Mouse (Mus musculus) brain, embryonic 14.5 days (tissue): ENCODE measurements around the gene Mospd3. TPM values are rescaled to one million over a fixed set of nuclear protein-coding genes. Genes with fewer than 3 reads are reported as not detected.

Experiments
- DNase-seq: peaks from one replicate; pipeline ENCODE4 v3.0.0-alpha.2; 2011; ENCODE audit warnings: low read depth
- CTCF ChIP-seq: fragments of 200-500 bp; IDR thresholded peaks from 2 replicates; pipeline ENCODE4 v1.5.1; 2012; ENCODE audit warnings: inconsistent platforms, mild to moderate bottlenecking, moderate library complexity, borderline replicate concordance; ENCODE audit not compliant: insufficient read depth, insufficient read length; ENCODE audit errors: extremely low read depth
- POLR2A ChIP-seq: fragments of 200-500 bp; IDR thresholded peaks from 2 replicates; pipeline ENCODE4 v1.6.1; 2012; ENCODE audit warnings: mild to moderate bottlenecking, inconsistent platforms, borderline replicate concordance; ENCODE audit not compliant: poor library complexity, insufficient read depth, insufficient read length, severe bottlenecking; ENCODE audit errors: extremely low read depth
- polyA plus RNA-seq: library from polyadenylated mRNA; depleted of rRNA; stranded (reverse); fragments of >200 nt; gene quantifications from 2 replicates; pipeline ENCODE4 v1.2.3, GENCODE M21; 2012

The Mospd3 gene
- polyA plus RNA-seq, 1 experiment = 103 TPM

- TF ChIP-seq POLR2A = no peak
- no peak for TF ChIP-seq CTCF
- no peak for DNase-seq
Measured at GRCm38 (mm10) chr5:137598100-137598826, 2.6 kb downstream of the Mospd3 start.

GRCm38 (mm10) chr5:137597625-137598024 lies 3.2 kb downstream of the Mospd3 start:
- TF ChIP-seq CTCF = no peak
- no peak for TF ChIP-seq POLR2A

GRCm38 (mm10) chr5:137596601-137597261 lies 4.1 kb downstream of the Mospd3 start:
- peak; percentile 42 for DNase-seq
- TF ChIP-seq CTCF (no peak), POLR2A (no peak)

More at GRCm38 (mm10) chr5:137597625-137598024, 3.2 kb downstream of the Mospd3 start:
- DNase-seq = no peak

GRCm38 (mm10) chr5:137595921-137596320 lies 4.9 kb downstream of the Mospd3 start:
- DNase-seq = no peak
- TF ChIP-seq CTCF (no peak), POLR2A (no peak)

- DNase-seq = no peak
- TF ChIP-seq POLR2A = no peak
- TF ChIP-seq CTCF = no peak
Measured at GRCm38 (mm10) chr5:137590507-137590906, 10.4 kb downstream of the Mospd3 start.

GRCm38 (mm10) chr5:137584976-137585375 lies 15.9 kb downstream of the Mospd3 start:
- peak; percentile 68 for DNase-seq
- TF ChIP-seq POLR2A = no peak
- TF ChIP-seq CTCF = peak; percentile 61; the same call in 1 of the 2 replicates

- peak; percentile 94 for DNase-seq
Measured at GRCm38 (mm10) chr5:137583670-137584169, 17.1 kb downstream of the Mospd3 start.

GRCm38 (mm10) chr5:137582702-137583101 lies 18.2 kb downstream of the Mospd3 start:
- no peak for DNase-seq
- TF ChIP-seq CTCF (no peak), POLR2A (no peak)

More at GRCm38 (mm10) chr5:137583670-137584169, 17.1 kb downstream of the Mospd3 start:
- TF ChIP-seq CTCF (0 out of 2 replicates have a peak, but pooled peaks have one; percentile 7), POLR2A (no peak)

- TF ChIP-seq CTCF (no peak), POLR2A (no peak)
- DNase-seq = no peak
Measured at GRCm38 (mm10) chr5:137580246-137580645, 20.6 kb downstream of the Mospd3 start.

GRCm38 (mm10) chr5:137574470-137574901 lies 26.4 kb downstream of the Mospd3 start:
- TF ChIP-seq CTCF (peak; percentile 16; the same call in 1 of the 2 replicates), POLR2A (no peak)
- peak; percentile 45 for DNase-seq
